8 mouse cellular contexts compared by ENCODE assay signal in the genomic region with DNA sequence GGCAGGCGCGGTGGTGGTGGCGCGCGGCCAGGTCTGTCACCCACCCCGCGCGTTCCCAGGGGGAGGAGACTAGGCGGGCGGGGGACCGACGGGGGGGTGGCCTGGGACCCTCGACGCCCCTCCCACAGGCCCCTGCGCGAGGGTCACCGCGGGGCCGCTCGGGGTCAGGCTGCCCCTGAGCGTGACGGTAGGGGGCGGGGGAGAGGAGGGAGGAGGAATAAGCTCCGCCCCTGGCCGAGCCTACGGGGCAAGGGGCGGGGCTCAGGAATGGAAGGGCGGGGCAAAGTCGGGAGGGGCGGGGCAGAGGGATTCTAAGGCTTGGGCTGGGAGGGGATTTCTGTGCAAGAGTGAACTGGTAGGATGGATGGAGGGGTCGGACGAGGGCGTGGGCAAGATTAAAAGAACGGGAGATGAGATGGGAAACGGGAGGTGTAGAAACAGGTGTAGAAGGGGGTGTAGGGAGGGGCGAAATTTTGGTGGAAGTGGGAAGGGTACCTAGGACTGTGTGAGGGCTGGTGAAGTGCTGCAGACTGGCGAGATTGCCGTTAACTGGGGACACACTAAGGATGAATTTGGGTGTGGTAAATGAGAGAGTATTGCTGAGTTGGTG. TPM values are rescaled to one million over a fixed set of nuclear protein-coding genes. Genes with fewer than 3 reads are reported as not detected.
A peak's percentile ranks its signal among the peaks of the same experiment; 100 is the strongest.
DNase-seq lines count a peak whose midpoint lies in the region.

No protein-coding gene starts in this region.

- DNase-seq in right cerebral cortex, adult 18-20 months = peak; percentile 86
- DNase-seq in right cerebral cortex, postnatal 36 days (ENCODE audit: low spot score in 2 of 2) = no peak
- peak; percentile 96 for DNase-seq in cerebellum, postnatal 10 days
- peak; percentile 92 for DNase-seq in gastrocnemius, postnatal 10 days
- peak; percentile 81 to 82 for DNase-seq in kidney, adult 8-10 months
- DNase-seq in lung, postnatal 10 days = peak; percentile 90
- peak; percentile 85 for DNase-seq in ovary, postnatal 14 days (ENCODE audit: low spot score)
- peak; percentile 88 to 92 for DNase-seq in urinary bladder, postnatal 4 days (ENCODE audit: low spot score in 2 of 2)

RNA-seq across cellular contexts. Expression of a gene that starts 19.9 kb away (rescaled TPM):
- total RNA-seq in gastrocnemius, postnatal 10 days (2021) = 10 to 100 TPM; 24.1 to 31.6 TPM

Comparison
In these comparisons a context has a peak if more than half of its experiments do, and no peak if none do; other contexts are left out.
1. DNase-seq: peak in right cerebral cortex, adult 18-20 months (single experiment), cerebellum, postnatal 10 days (2 of 2), gastrocnemius, postnatal 10 days (single experiment), kidney, adult 8-10 months (2 of 2), lung, postnatal 10 days (single experiment), ovary, postnatal 14 days (single experiment) and urinary bladder, postnatal 4 days (2 of 2); none in right cerebral cortex, postnatal 36 days (0 of 2).